Mouse (Mus musculus) brain, embryonic 14.5 days (tissue): ENCODE measurements at regions not wholly inside any gene's neighbourhood (a gene's known extent, or its start where the extent isn't known, plus 50 kb on each side); places are given as distances from the start of the nearest gene placed in this dataset.

Experiments
- CTCF ChIP-seq: fragments of 200-500 bp; IDR thresholded peaks from 2 replicates; pipeline ENCODE4 v1.5.1; 2012; ENCODE audit warnings: inconsistent platforms, mild to moderate bottlenecking, moderate library complexity, borderline replicate concordance; ENCODE audit not compliant: insufficient read depth, insufficient read length; ENCODE audit errors: extremely low read depth
- POLR2A ChIP-seq: fragments of 200-500 bp; IDR thresholded peaks from 2 replicates; pipeline ENCODE4 v1.6.1; 2012; ENCODE audit warnings: mild to moderate bottlenecking, inconsistent platforms, borderline replicate concordance; ENCODE audit not compliant: poor library complexity, insufficient read depth, insufficient read length, severe bottlenecking; ENCODE audit errors: extremely low read depth

GRCm38 (mm10) chr10:46819133-46819532, 1241.5 kb downstream of the Hace1 start:
- TF ChIP-seq CTCF (no peak), POLR2A (no peak)
